Mouse (Mus musculus) liver, adult 2 months (tissue): Measurements from ENCODE around the gene Larp1b.
"Not testable (repeated sequence)": the region's sequence is repeated elsewhere in the genome, so short reads cannot be mapped to it uniquely, and the experiment has no call there.

Experiments used
- CTCF ChIP-seq: fragments of 200-500 bp; IDR thresholded peaks from 2 replicates; pipeline ENCODE4 v1.5.1; 2011; ENCODE audit warnings: low read depth, low read length, control low read depth
- POLR2A ChIP-seq: fragments of 200-500 bp; IDR thresholded peaks from 2 replicates; pipeline ENCODE4 v1.6.1; 2011; ENCODE audit warnings: low read length, control low read depth; ENCODE audit not compliant: insufficient read depth; ENCODE audit errors: extremely low read depth

DNA sequence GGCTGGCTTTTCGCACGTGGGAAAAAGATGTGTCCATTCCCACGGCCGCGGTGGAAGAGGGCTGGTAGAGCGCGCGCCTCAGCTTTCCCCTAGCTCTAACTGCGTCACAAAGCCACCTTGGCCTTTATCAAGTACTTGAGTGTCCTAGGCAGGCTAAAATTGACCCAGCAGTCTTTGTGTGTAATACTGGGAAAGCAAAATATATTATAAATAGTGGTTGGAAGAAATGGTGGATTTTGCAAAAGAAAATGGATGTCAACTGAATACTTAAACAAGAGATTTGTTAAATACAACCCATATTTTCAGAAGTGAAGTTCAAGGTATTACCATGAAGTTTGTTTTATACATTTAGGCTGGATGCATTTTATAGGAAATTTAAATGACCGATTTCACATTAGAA lies 47.2 kb upstream of the Larp1b start, which contains the start of gene 1700034I23Rik:
- not testable (repeated sequence) for TF ChIP-seq CTCF, POLR2A
